Mouse (Mus musculus) stomach, postnatal 0 days (tissue): ENCODE measurements around the gene Ap2a1. TPM values are rescaled to one million over a fixed set of nuclear protein-coding genes. Genes with fewer than 3 reads are reported as not detected.

Source experiments
- ATAC-seq: fragments of 200-750 bp; cut with Nextera tagmentation; 2 replicates; pipeline ENCODE4 v1.8.0; 2017; ENCODE audit not compliant: low FRiP score, low TSS enrichment
- DNase-seq: peaks from one replicate; pipeline ENCODE4 v3.0.0-alpha.2; 2016; ENCODE audit warnings: low spot score
- H3K27ac ChIP-seq: fragments of 300-500 bp; sonication (generic); replicated peaks from 2 replicates; pipeline ENCODE4 v1.5.1; 2014; ENCODE audit warnings: mild to moderate bottlenecking, control low read depth
- H3K27me3 ChIP-seq: fragments of 300-500 bp; sonication (generic); 2 replicates; pipeline ENCODE4 v1.6.1; 2014; ENCODE audit warnings: low read length; ENCODE audit not compliant: control insufficient read depth, insufficient read depth
- H3K36me3 ChIP-seq: fragments of 300-500 bp; sonication (generic); 2 replicates; pipeline ENCODE4 v1.6.1; 2014; ENCODE audit warnings: low read length, mixed read lengths; ENCODE audit not compliant: control insufficient read depth, insufficient read depth
- H3K4me1 ChIP-seq: fragments of 300-500 bp; sonication (generic); replicated peaks from 2 replicates; pipeline ENCODE4 v1.6.1; 2014; ENCODE audit warnings: antibody characterized with exemption; ENCODE audit not compliant: control insufficient read depth, insufficient read depth
- H3K4me2 ChIP-seq: fragments of 300-500 bp; sonication (generic); replicated peaks from 2 replicates; pipeline ENCODE4 v1.6.1; 2014; ENCODE audit warnings: low read depth, mild to moderate bottlenecking, control low read depth, moderate library complexity
- H3K4me3 ChIP-seq: fragments of 300-500 bp; sonication (generic); 2 replicates; pipeline ENCODE4 v1.5.1; 2014; ENCODE audit warnings: low read depth, low read length, control low read depth
- H3K9ac ChIP-seq: fragments of 300-500 bp; sonication (generic); 2 replicates; pipeline ENCODE4 v1.6.1; 2014; ENCODE audit warnings: mild to moderate bottlenecking, low read length, control low read depth, mixed read lengths
- H3K9me3 ChIP-seq: fragments of 300-500 bp; sonication (generic); 2 replicates; pipeline ENCODE4 v1.6.1; 2016; ENCODE audit warnings: low read length; ENCODE audit not compliant: control insufficient read depth
- CTCF ChIP-seq: IDR thresholded peaks from 2 replicates; pipeline ENCODE4 v1.5.1; 2016; ENCODE audit warnings: antibody characterized with exemption, low read depth, mild to moderate bottlenecking, moderate library complexity
- EP300 ChIP-seq: optimal IDR thresholded peaks from 2 replicates; pipeline ENCODE3; 2016; ENCODE audit warnings: antibody characterized with exemption
- WGBS: fragments of 180-500 bp; shearing (Covaris S2); extraction: QIAGEN DNeasy Blood & Tissue Kit; methylation state at CpG from one replicate; pipeline ENCODE4 v1.1.7; 2014; 5-methylcytosine and 5-hydroxymethylcytosine counted together
- polyA plus RNA-seq: library from polyadenylated mRNA; unstranded; fragments of >200 nt; fragmentation: Nextera tagmentation; extraction: Ambion mirVana; gene quantifications from 2 replicates; pipeline ENCODE4 v1.2.1, GENCODE M21; 2015

Gene Ap2a1
- polyA plus RNA-seq, 1 experiment from 2014 or later = 29.3 TPM

GRCm38 (mm10) chr7:44895593-44896434, 33.5 kb downstream of the Ap2a1 start, which contains the start of gene Fuz:
TSS of gene Fuz (plus strand) at chr7:44896079.
- ATAC-seq = peak; percentile 55
- under 1% methylated on average over 34 of the region's 34 CpGs for WGBS
- H3K9me3 ChIP-seq = no peaks in the 10 kb centered on the region

GRCm38 (mm10) chr7:44895206-44895592, 34.1 kb downstream of the Ap2a1 start:
- Histone ChIP-seq H3K4me1 (peaks cover 4% of the 10 kb centered on the region; the same call in 1 of the 2 replicates), H3K9ac (no peak overlapping the region), H3K36me3 (peaks cover 5% of the 10 kb centered on the region), H3K4me3 (peak overlapping the region; percentile 65; the same call in 1 of the 2 replicates), H3K9me3 (no peaks in the 10 kb centered on the region), H3K27me3 (no peaks in the 10 kb centered on the region), H3K4me2 (peak overlapping the region; percentile 72), H3K27ac (no peak overlapping the region)
- TF ChIP-seq EP300 = no peak
- TF ChIP-seq CTCF = no peak
- WGBS = 61% methylated on average over 7 of the region's 7 CpGs
- ATAC-seq (no peak), DNase-seq (no peak)

More at GRCm38 (mm10) chr7:44895593-44896434, 33.5 kb downstream of the Ap2a1 start, which contains the start of gene Fuz:
- H3K4me2 ChIP-seq = peak within 1 kb of the TSS; percentile 72
- TF ChIP-seq CTCF (peak; percentile 76), EP300 (peak; percentile 81)
- peaks cover 5% of the 10 kb centered on the region for H3K36me3 ChIP-seq
- DNase-seq = peak; percentile 88
- H3K27ac ChIP-seq = peak within 1 kb of the TSS; percentile 86
- peaks cover under 1% of the 10 kb centered on the region; the same call in 1 of the 2 replicates for H3K4me1 ChIP-seq
- H3K27me3 ChIP-seq = no peaks in the 10 kb centered on the region
- H3K4me3 ChIP-seq = peak within 1 kb of the TSS; percentile 65
- H3K9ac ChIP-seq = peak within 1 kb of the TSS; percentile 67

GRCm38 (mm10) chr7:44894175-44894574, 35.1 kb downstream of the Ap2a1 start:
- TF ChIP-seq EP300 (no peak), CTCF (no peak)
- H3K27me3 ChIP-seq = no peaks in the 10 kb centered on the region
- H3K36me3 ChIP-seq = no peaks in the 10 kb centered on the region
- 88% methylated on average over 3 of the region's 3 CpGs for WGBS
- H3K4me1 ChIP-seq = peaks cover 4% of the 10 kb centered on the region
- no peaks in the 10 kb centered on the region for H3K9me3 ChIP-seq
- H3K9ac ChIP-seq = no peak overlapping the region
- H3K4me3 ChIP-seq = no peak overlapping the region
- no peak overlapping the region for H3K27ac ChIP-seq
- no peak overlapping the region for H3K4me2 ChIP-seq
- no peak for ATAC-seq
- DNase-seq = no peak

- ATAC-seq (no peak), DNase-seq (no peak)
- H3K9me3 ChIP-seq = no peaks in the 10 kb centered on the region
- 10% methylated on average over 8 of the region's 8 CpGs for WGBS
- H3K36me3 ChIP-seq = peaks cover 2% of the 10 kb centered on the region; the same call in 1 of the 2 replicates
- H3K4me2 ChIP-seq = peak overlapping the region; percentile 83
- peak overlapping the region; percentile 75 for H3K27ac ChIP-seq
- H3K27me3 ChIP-seq = no peaks in the 10 kb centered on the region
- no peak for TF ChIP-seq EP300
- TF ChIP-seq CTCF = no peak
- peak overlapping the region; percentile 75; the same call in 1 of the 2 replicates for H3K4me3 ChIP-seq
- H3K9ac ChIP-seq = no peak overlapping the region
- H3K4me1 ChIP-seq = peaks cover 6% of the 10 kb centered on the region
Observed at GRCm38 (mm10) chr7:44893197-44893596, 36.1 kb downstream of the Ap2a1 start.

GRCm38 (mm10) chr7:44892276-44892921, 36.9 kb downstream of the Ap2a1 start, which contains the start of gene Med25:
TSS of gene Med25 (minus strand) at chr7:44892712.
- H3K27ac ChIP-seq = peak within 1 kb of the TSS; percentile 97
- ATAC-seq = peak; percentile 56
- peak within 1 kb of the TSS; percentile 83 for H3K4me2 ChIP-seq
- TF ChIP-seq CTCF (no peak), EP300 (no peak)
- H3K36me3 ChIP-seq = peaks cover 2% of the 10 kb centered on the region; the same call in 1 of the 2 replicates
- DNase-seq = peak; percentile 88
- H3K9me3 ChIP-seq = no peaks in the 10 kb centered on the region
- peak within 1 kb of the TSS; percentile 87 for H3K9ac ChIP-seq
- peaks cover 6% of the 10 kb centered on the region for H3K4me1 ChIP-seq
- WGBS = under 1% methylated on average over 56 of the region's 56 CpGs
- peak within 1 kb of the TSS; percentile 75 for H3K4me3 ChIP-seq
- no peaks in the 10 kb centered on the region for H3K27me3 ChIP-seq
